Mouse (Mus musculus) MEL (cell line): ENCODE data around the gene Rtp2.

Experiments
- BHLHE40 ChIP-seq: IDR thresholded peaks from 2 replicates; pipeline ENCODE4 v1.6.1; 2012; ENCODE audit warnings: low read depth, mild to moderate bottlenecking, inconsistent platforms, low read length, improper control_type of control experiment, borderline replicate concordance
- CHD2 ChIP-seq: IDR thresholded peaks from 2 replicates; pipeline ENCODE4 v1.6.1; 2011; ENCODE audit warnings: low read length, improper control_type of control experiment
- CTCF ChIP-seq, 3 experiments: IDR thresholded peaks in 2 of 3; conservative IDR thresholded peaks in 1 of 3; 2 replicates each; pipeline ENCODE4 v1.5.1; 2011 to 2012; ENCODE audit warnings: low read length in 3 of 3, low read depth in 2 of 3, mild to moderate bottlenecking in 2 of 3, improper control_type of control experiment in 1 of 3, inconsistent platforms in 1 of 3, mixed read lengths in 1 of 3, moderate library complexity in 1 of 3; ENCODE audit not compliant: control insufficient read depth in 1 of 3, insufficient read depth in 1 of 3, poor library complexity in 1 of 3, severe bottlenecking in 1 of 3
- EP300 ChIP-seq, 2 experiments: IDR thresholded peaks; 2 replicates each; pipeline ENCODE4 v1.6.1; 2011; ENCODE audit warnings: improper control_type of control experiment in 2 of 2, low read length in 2 of 2, low read depth in 1 of 2, mild to moderate bottlenecking in 1 of 2
- GATA1 ChIP-seq: IDR thresholded peaks from 2 replicates; pipeline ENCODE4 v1.6.1; 2011; ENCODE audit warnings: low read depth, low read length, improper control_type of control experiment
- KAT2A ChIP-seq: conservative IDR thresholded peaks from 2 replicates; pipeline ENCODE4 v1.6.1; 2012; ENCODE audit warnings: low read depth, low read length, improper control_type of control experiment, inconsistent platforms
- MAFK ChIP-seq: IDR thresholded peaks from 2 replicates; pipeline ENCODE4 v1.6.1; 2011; ENCODE audit warnings: low read depth, mild to moderate bottlenecking, low read length, improper control_type of control experiment, borderline replicate concordance
- MEF2A ChIP-seq: IDR thresholded peaks from 2 replicates; pipeline ENCODE4 v1.6.1; 2014; ENCODE audit warnings: low read depth, mild to moderate bottlenecking, inconsistent platforms, low read length, improper control_type of control experiment; ENCODE audit not compliant: poor library complexity, insufficient replicate concordance, severe bottlenecking; ENCODE audit errors: extremely low read depth
- MXI1 ChIP-seq: IDR thresholded peaks from 2 replicates; pipeline ENCODE4 v1.6.1; 2011; ENCODE audit warnings: mild to moderate bottlenecking, low read depth, low read length, improper control_type of control experiment
- MYC ChIP-seq: IDR thresholded peaks from 2 replicates; pipeline ENCODE4 v1.6.1; 2011; ENCODE audit warnings: low read depth, mild to moderate bottlenecking, low read length, improper control_type of control experiment, moderate library complexity
- POLR2A ChIP-seq, 2 experiments: IDR thresholded peaks; 2 replicates each; pipeline ENCODE4 v1.6.1; 2011 to 2012; ENCODE audit warnings: low read length in 2 of 2, mild to moderate bottlenecking in 2 of 2, control low read depth in 1 of 2, improper control_type of control experiment in 1 of 2, low read depth in 1 of 2, moderate library complexity in 1 of 2; ENCODE audit not compliant: control insufficient read depth in 1 of 2, insufficient read depth in 1 of 2, poor library complexity in 1 of 2
- TAL1 ChIP-seq: IDR thresholded peaks from 2 replicates; pipeline ENCODE4 v1.6.1; 2012; ENCODE audit warnings: mild to moderate bottlenecking, inconsistent platforms, low read length, moderate library complexity, mixed read lengths
- ZKSCAN1 ChIP-seq: IDR thresholded peaks from 2 replicates; pipeline ENCODE4 v1.6.1; 2012; ENCODE audit warnings: low read depth, mild to moderate bottlenecking, inconsistent platforms, low read length, improper control_type of control experiment, moderate library complexity
- ZMIZ1 ChIP-seq: IDR thresholded peaks from 2 replicates; pipeline ENCODE4 v1.6.1; 2012; ENCODE audit warnings: low read depth, mild to moderate bottlenecking, inconsistent platforms, low read length, improper control_type of control experiment, moderate library complexity

DNA sequence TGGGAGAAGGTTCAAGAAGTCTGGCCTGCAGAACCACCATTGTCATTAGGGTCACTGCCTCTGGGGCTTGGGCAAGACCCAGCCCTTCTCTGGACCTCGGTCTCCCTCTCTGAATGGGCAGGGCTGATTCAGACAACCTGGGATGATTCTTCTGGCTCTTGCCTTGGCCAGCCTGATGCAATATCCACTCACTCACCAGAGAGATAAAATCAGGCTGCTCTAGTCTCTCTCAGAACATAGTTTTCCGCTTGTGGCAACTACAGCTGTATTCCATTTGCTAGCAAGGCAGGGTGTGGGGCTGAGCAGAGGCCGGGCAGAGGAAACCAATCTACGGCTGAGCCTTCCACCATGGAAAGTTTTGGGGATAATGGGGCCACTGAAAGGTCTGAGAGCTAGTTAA lies 36.7 kb upstream of the Rtp2 start:
- TF ChIP-seq KAT2A (no peak), ZMIZ1 (no peak), BHLHE40 (no peak), CTCF (IDR thresholded peaks at IDR 0.05 in 2 of 3, conservative IDR thresholded peaks at IDR 0.05 in 1 of 3; ENCODE audit: control insufficient read depth in 1 of 3, insufficient read depth in 1 of 3, low read depth in 2 of 3, low read length in 3 of 3, poor library complexity in 1 of 3, severe bottlenecking in 1 of 3) (no peak), TAL1 (no peak), GATA1 (no peak), CHD2 (no peak), MXI1 (no peak), MEF2A (no peak), POLR2A (IDR thresholded peaks at IDR 0.05; ENCODE audit: control insufficient read depth in 1 of 2, insufficient read depth in 1 of 2, low read depth in 1 of 2, low read length in 2 of 2, poor library complexity in 1 of 2) (no peak), MAFK (no peak), EP300 (IDR thresholded peaks at IDR 0.05; ENCODE audit: low read depth in 1 of 2, low read length in 2 of 2) (no peak), ZKSCAN1 (no peak), MYC (no peak)
